Mouse (Mus musculus) embryonic facial prominence, embryonic 11.5 days (tissue): Measurements from ENCODE around the gene Foxd4. TPM values are rescaled to one million over a fixed set of nuclear protein-coding genes. Genes with fewer than 3 reads are reported as not detected.

Experiments
- ATAC-seq: fragments of 200-750 bp; cut with Nextera tagmentation; replicated peaks from 2 replicates; pipeline ENCODE4 v1.8.0; 2017; ENCODE audit warnings: low read depth; ENCODE audit not compliant: insufficient number of reproducible peaks, low FRiP score, low TSS enrichment
- DNase-seq: peaks from one replicate; pipeline ENCODE4 v3.0.0-alpha.2; 2015; ENCODE audit warnings: low spot score
- H3K27ac ChIP-seq: fragments of 300-500 bp; sonication (generic); replicated peaks from 2 replicates; pipeline ENCODE4 v1.5.1; 2014; ENCODE audit warnings: mild to moderate bottlenecking, low read depth, low read length, control low read depth
- H3K27me3 ChIP-seq: fragments of 300-500 bp; sonication (generic); 2 replicates; pipeline ENCODE4 v1.6.1; 2014; ENCODE audit warnings: mild to moderate bottlenecking, low read length, moderate library complexity, mixed read lengths; ENCODE audit not compliant: control insufficient read depth, insufficient read depth
- H3K36me3 ChIP-seq: fragments of 300-500 bp; sonication (generic); replicated peaks from 2 replicates; pipeline ENCODE4 v1.6.1; 2014; ENCODE audit warnings: low read depth, mild to moderate bottlenecking, low read length, moderate library complexity, mixed read lengths; ENCODE audit not compliant: control insufficient read depth, insufficient read depth
- H3K4me1 ChIP-seq: fragments of 300-500 bp; sonication (generic); 2 replicates; pipeline ENCODE4 v1.6.1; 2014; ENCODE audit warnings: low read length, mixed read lengths; ENCODE audit not compliant: control insufficient read depth, insufficient read depth
- H3K4me2 ChIP-seq: fragments of 300-500 bp; sonication (generic); 2 replicates; pipeline ENCODE4 v1.6.1; 2014; ENCODE audit warnings: low read depth, mild to moderate bottlenecking, control low read depth, low read length, moderate library complexity
- H3K4me3 ChIP-seq: fragments of 300-500 bp; sonication (generic); 2 replicates; pipeline ENCODE4 v1.5.1; 2014; ENCODE audit warnings: low read depth, low read length, control low read depth
- H3K9ac ChIP-seq: fragments of 300-500 bp; sonication (generic); replicated peaks from 2 replicates; pipeline ENCODE4 v1.6.1; 2014; ENCODE audit warnings: mild to moderate bottlenecking, control low read depth, low read length
- H3K9me3 ChIP-seq: fragments of 300-500 bp; sonication (generic); replicated peaks from 2 replicates; pipeline ENCODE4 v1.6.1; 2016; ENCODE audit warnings: mild to moderate bottlenecking, low read length, inconsistent platforms, mixed read lengths; ENCODE audit not compliant: control insufficient read depth
- WGBS: fragments of 180-500 bp; shearing (Covaris S2); extraction: QIAGEN DNeasy Blood & Tissue Kit; methylation state at CpG from one replicate; pipeline ENCODE4 v1.1.7; 2014; 5-methylcytosine and 5-hydroxymethylcytosine counted together
- microRNA-seq: library from miRNA; unstranded; fragments of <30 nt; microRNA quantifications from one replicate; pipeline ENCODE4, GENCODE M21; 2016; ENCODE audit warnings: borderline number of aligned reads
- polyA plus RNA-seq: library from polyadenylated mRNA; unstranded; fragments of >200 nt; fragmentation: Nextera tagmentation; extraction: Ambion mirVana; gene quantifications from 2 replicates; pipeline ENCODE4 v1.2.1, GENCODE M21; 2014

Gene Foxd4
- polyA plus RNA-seq, 1 experiment from 2014 or later: not detected

GRCm38 (mm10) chr19:24861612-24862451 lies 39.2 kb downstream of the Foxd4 start, which contains the start of gene Pgm5:
Pgm5 (minus strand) TSS chr19:24861855.
- ATAC-seq (peak; percentile 39; the same call in 1 of the 2 replicates), DNase-seq (peak; percentile 32)
- no peak within 1 kb of the TSS for H3K27ac ChIP-seq
- peak within 1 kb of the TSS; percentile 64 for H3K9ac ChIP-seq
- 1% methylated on average over 39 of the region's 39 CpGs for WGBS
- peaks cover 4% of the 10 kb centered on the region; the same call in 1 of the 2 replicates for H3K27me3 ChIP-seq
- peak within 1 kb of the TSS; percentile 87 for H3K4me2 ChIP-seq
- H3K4me1 ChIP-seq: no peaks in the 10 kb centered on the region
- H3K36me3 ChIP-seq: no peaks in the 10 kb centered on the region
- H3K4me3 ChIP-seq: peak within 1 kb of the TSS; percentile 44
- no peaks in the 10 kb centered on the region for H3K9me3 ChIP-seq

- Histone ChIP-seq H3K9me3 (no peaks in the 10 kb centered on the region), H3K4me1 (no peaks in the 10 kb centered on the region), H3K27ac (no peak overlapping the region), H3K36me3 (no peaks in the 10 kb centered on the region), H3K9ac (peak overlapping the region; percentile 64), H3K4me2 (peak overlapping the region; percentile 87), H3K27me3 (peaks cover 4% of the 10 kb centered on the region; the same call in 1 of the 2 replicates), H3K4me3 (peak overlapping the region; percentile 44)
- ATAC-seq (no peak), DNase-seq (no peak)
- 21% methylated on average over 13 of the region's 13 CpGs for WGBS
Observed at GRCm38 (mm10) chr19:24861276-24861611, 39.8 kb downstream of the Foxd4 start.

- Histone ChIP-seq H3K9me3 (no peaks in the 10 kb centered on the region), H3K9ac (no peak overlapping the region), H3K36me3 (no peaks in the 10 kb centered on the region), H3K4me2 (no peak overlapping the region), H3K27me3 (no peaks in the 10 kb centered on the region), H3K4me3 (no peak overlapping the region), H3K4me1 (peaks cover 2% of the 10 kb centered on the region; the same call in 1 of the 2 replicates), H3K27ac (no peak overlapping the region)
- no peak for ATAC-seq
- no peak for DNase-seq
- 90% methylated on average over 21 of the region's 21 CpGs for WGBS
Observed at GRCm38 (mm10) chr19:24851456-24852315, 49.3 kb downstream of the Foxd4 start.

Small RNA genes lying within 50 kb of the gene (microRNA-seq; reads per million reads assigned to microRNA genes)
- gene Mir3084-1: not detected

Other genes starting within 250 kb of the Foxd4 start
- gene Tmem252, start 227.2 kb downstream of the Foxd4 start, polyA plus RNA-seq: 0.81 and 1.2 TPM in 2 replicates
- 1.3 and 2.2 TPM in 2 replicates for gene Pgm5, start 39.3 kb downstream of the Foxd4 start, polyA plus RNA-seq
- 266 and 271 TPM in 2 replicates for gene Gm10053, start 25.5 kb downstream of the Foxd4 start, polyA plus RNA-seq
- gene Cbwd1, start 60.4 kb upstream of the Foxd4 start, polyA plus RNA-seq: 19.9 and 22.5 TPM in 2 replicates
- 2.1 and 5.1 TPM in 2 replicates for gene Dock8, start 98.3 kb upstream of the Foxd4 start, polyA plus RNA-seq